Mouse (Mus musculus) embryonic fibroblast, embryonic 13.5 days (primary cell): ENCODE results near the gene Edaradd. TPM values are rescaled to one million over a fixed set of nuclear protein-coding genes. Genes with fewer than 3 reads are reported as not detected.
A peak's percentile ranks its signal among the peaks of the same experiment; 100 is the strongest.
"Not testable (repeated sequence)": the region's sequence is repeated elsewhere in the genome, so short reads cannot be mapped to it uniquely, and the experiment has no call there.

Source experiments
- H3K27ac ChIP-seq: 2 replicates; pipeline ENCODE4 v1.5.1; 2012; ENCODE audit warnings: low read length, control low read depth, inconsistent platforms; ENCODE audit not compliant: insufficient read depth
- H3K4me1 ChIP-seq: 2 replicates; pipeline ENCODE4 v1.6.1; 2011; ENCODE audit warnings: low read length; ENCODE audit not compliant: control insufficient read depth, insufficient read depth
- H3K4me3 ChIP-seq: 2 replicates; pipeline ENCODE4 v1.5.1; 2011; ENCODE audit warnings: mild to moderate bottlenecking, control low read depth, low read length; ENCODE audit not compliant: insufficient read depth
- CTCF ChIP-seq: IDR thresholded peaks from 2 replicates; pipeline ENCODE4 v1.5.1; 2011; ENCODE audit warnings: mild to moderate bottlenecking, control low read depth, low read length, moderate library complexity, borderline replicate concordance; ENCODE audit not compliant: insufficient read depth
- POLR2A ChIP-seq: IDR thresholded peaks from 2 replicates; pipeline ENCODE4 v1.6.1; 2011; ENCODE audit warnings: low read depth, mild to moderate bottlenecking, control low read depth, low read length, moderate library complexity
- polyA plus RNA-seq: library from polyadenylated mRNA; stranded (reverse); fragments of >200 nt; gene quantifications from 2 replicates; pipeline ENCODE4 v1.2.4, GENCODE M21; 2011; ENCODE audit warnings: low read depth; ENCODE audit not compliant: missing spikeins, insufficient read length

The Edaradd gene
- polyA plus RNA-seq, 1 experiment, result not detected

DNA sequence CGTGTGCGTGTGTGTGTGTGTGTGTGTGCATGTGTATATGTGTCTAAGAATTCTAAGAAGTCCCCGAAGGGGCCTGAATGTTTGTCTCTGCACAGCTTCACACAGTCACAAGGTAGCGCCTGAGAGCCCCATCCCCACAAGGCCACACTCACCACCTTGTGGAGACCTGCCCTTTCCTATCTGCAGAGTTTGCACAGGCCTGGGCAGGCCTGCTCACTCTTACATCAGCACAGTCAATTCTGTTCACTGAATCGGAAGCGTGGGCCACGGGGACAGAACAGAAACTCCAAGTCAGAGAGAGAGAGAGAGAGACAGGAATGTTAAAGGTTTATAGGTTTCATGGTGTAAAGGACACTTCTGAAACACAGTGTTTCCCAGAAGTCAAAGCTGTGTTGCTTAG, 34.6 kb downstream of the Edaradd start:
- H3K4me3 ChIP-seq, result no peak overlapping the region
- no peaks in the 10 kb centered on the region for H3K4me1 ChIP-seq
- no peak overlapping the region for H3K27ac ChIP-seq
- TF ChIP-seq POLR2A, result no peak
- no peak for TF ChIP-seq CTCF

DNA sequence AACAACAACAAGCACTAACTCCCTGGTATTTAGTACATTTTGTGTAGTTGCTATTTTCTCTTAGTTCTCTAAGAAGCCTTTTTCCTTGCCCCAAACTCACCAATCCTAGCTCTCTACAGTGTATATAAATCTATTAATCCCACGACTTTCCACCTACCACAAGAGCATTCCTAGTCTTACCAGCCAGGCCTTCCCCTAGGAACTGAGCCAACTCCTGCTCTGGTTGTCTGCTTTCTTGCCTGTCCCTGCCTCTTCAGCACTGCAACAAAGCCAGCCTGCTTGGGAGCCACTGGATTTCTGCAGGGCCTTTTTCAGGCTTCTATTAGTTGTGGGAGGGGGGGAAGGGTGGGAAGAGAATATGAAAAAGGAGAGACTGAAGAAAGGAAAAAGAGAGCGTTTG, 35.0 kb downstream of the Edaradd start:
- TF ChIP-seq CTCF, result no peak
- no peak for TF ChIP-seq POLR2A
- Histone ChIP-seq H3K27ac (no peak overlapping the region), H3K4me3 (no peak overlapping the region), H3K4me1 (no peaks in the 10 kb centered on the region)

DNA sequence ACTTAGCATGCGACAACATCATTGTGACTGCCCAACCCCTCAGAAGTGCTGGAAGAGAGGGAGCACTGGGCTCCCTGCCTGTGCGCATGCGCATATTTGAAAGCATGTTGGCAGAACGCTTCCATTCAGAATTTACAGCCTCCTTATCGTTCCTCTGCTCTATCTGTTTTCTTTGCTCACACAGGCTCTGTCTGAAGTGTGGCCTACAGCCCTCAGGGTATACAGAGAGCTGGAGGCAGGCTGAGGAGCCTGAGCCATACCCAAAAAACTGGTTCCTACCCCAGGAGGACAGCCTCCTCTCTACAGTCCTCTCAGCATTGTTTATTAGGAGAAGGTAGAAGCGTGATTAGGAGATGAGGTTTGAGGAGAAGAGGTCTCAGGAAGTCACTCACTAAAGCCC, 40.4 kb downstream of the Edaradd start:
- Histone ChIP-seq H3K4me1 (no peaks in the 10 kb centered on the region), H3K4me3 (no peak overlapping the region), H3K27ac (no peak overlapping the region)
- TF ChIP-seq CTCF (no peak), POLR2A (no peak)

DNA sequence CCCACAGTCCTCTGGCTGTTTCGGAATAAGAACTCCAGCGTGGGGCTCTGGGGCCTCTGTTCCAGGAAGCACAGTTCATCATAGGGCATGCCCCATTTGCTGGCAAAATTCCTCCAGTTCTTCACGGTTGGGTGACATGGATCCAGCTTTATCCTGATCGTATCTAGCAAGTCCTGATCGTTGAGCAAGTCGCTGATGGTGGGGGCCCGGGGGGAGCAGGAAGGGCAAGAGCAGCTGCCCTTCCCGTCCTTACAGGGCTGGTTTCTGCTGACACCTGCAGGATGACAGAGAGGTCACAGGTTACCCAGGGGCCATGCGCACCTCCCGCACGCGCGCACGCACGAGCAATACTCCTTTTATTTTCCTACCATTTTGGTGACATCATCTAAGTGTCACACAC, 41.9 kb downstream of the Edaradd start:
- no peak overlapping the region for H3K4me3 ChIP-seq

DNA sequence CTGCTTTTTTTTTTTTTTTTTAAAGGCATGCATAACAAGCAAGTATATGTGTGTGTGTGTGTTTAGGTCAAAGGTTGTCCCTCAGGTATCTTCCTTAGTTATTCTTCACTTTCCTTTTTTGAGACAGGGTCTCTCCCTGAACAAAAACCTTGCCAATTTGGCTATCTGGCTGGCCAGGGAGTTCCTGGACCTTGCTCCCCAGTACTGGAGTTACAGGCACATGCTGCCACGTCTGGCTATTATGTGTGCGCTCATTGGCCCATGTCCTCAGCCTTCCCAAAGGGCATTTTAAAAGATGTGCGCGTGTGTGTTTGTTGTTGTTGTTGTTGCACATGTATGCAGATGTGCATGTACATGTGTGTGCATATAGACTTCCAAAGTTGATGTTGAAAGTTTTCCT, 43.4 kb downstream of the Edaradd start:
- TF ChIP-seq POLR2A (no peak), CTCF (no peak)
- Histone ChIP-seq H3K4me1 (no peaks in the 10 kb centered on the region), H3K4me3 (no peak overlapping the region)

More for the DNA sequence above, 41.9 kb downstream of the Edaradd start:
- TF ChIP-seq CTCF (no peak), POLR2A (no peak)
- Histone ChIP-seq H3K4me1 (no peaks in the 10 kb centered on the region), H3K27ac (no peak overlapping the region)

DNA sequence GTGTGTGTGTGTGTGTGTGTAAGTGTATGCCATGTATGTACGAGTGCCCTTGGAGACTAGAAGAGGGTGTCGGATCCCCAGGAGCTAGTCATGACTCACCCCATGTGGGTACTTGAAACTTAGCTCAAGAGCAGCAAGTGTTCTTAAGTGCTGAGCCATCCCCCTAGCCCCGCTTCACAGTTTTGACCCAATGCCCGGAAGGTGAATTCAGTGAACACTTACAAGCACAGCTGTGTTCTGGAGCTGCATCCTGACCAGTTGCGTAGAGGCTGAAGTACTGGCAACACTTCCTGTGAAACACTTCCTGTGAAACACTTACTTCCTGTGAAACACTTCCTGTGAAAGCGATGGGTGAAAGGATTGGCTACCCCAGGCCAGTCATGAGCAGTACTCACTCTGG, 45.0 kb downstream of the Edaradd start:
- no peak for TF ChIP-seq CTCF
- no peak for TF ChIP-seq POLR2A
- H3K27ac ChIP-seq, result no peak overlapping the region
- H3K4me3 ChIP-seq, result no peak overlapping the region
- no peaks in the 10 kb centered on the region for H3K4me1 ChIP-seq

More for the DNA sequence above, 43.4 kb downstream of the Edaradd start:
- H3K27ac ChIP-seq, result no peak overlapping the region

DNA sequence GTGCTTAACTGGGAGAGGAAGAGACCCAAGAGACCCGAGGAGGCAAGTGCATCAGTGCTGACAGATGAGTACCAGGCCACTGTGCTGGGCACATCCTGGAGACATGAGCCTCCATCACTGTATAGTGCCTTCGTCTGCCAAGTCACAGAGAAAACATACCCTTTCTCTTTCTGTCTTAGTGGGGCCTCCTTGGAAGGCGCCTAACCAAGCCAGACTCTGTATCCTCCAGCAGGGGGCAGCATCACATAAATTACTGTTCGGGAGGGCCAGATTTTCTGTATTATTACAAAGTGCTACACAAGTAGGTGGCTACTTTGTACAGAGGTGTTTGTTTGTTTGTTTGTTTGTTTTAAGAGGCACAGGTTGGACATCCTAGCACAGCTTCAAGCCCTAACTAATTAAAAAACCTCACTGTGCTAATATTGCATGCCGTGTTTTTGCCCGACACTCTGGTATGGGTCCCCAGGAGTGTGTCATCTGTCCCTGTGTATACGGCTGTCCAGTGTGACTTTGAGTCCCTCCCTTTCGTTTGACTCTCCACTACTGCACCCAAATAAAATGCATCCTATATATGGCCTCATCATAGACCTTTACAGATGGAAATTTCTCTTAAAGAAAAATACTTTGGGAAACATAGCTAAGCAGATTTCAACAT, 46.4 kb downstream of the Edaradd start:
- Histone ChIP-seq H3K4me1 (no peaks in the 10 kb centered on the region), H3K27ac (no peak overlapping the region), H3K4me3 (no peak overlapping the region)
- TF ChIP-seq CTCF (0 out of 2 replicates have a peak, but pooled peaks have one; percentile 0), POLR2A (no peak)

DNA sequence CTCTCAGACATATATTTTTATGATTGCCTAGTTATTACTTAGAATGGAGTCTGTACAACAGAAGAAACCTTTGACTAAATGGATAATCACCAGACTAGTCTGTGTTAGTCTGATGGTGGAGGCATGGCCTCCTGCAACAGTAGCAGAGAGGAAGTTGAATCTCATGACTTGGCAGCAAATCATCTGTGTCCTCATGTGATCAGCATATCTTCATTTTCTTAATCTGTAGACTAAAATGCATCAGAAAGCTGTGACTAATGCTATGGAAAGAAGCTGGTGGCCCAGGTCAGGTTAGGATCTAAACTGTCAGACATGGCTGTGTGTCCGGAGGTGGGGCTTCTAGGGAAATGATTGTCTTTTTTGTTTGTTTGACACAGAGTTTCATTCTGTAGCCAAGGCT, 51.8 kb downstream of the Edaradd start:
- H3K4me1 ChIP-seq, result no peaks in the 10 kb centered on the region
- H3K4me3 ChIP-seq, result no peak overlapping the region
- no peak overlapping the region for H3K27ac ChIP-seq
- TF ChIP-seq POLR2A (no peak), CTCF (no peak)

DNA sequence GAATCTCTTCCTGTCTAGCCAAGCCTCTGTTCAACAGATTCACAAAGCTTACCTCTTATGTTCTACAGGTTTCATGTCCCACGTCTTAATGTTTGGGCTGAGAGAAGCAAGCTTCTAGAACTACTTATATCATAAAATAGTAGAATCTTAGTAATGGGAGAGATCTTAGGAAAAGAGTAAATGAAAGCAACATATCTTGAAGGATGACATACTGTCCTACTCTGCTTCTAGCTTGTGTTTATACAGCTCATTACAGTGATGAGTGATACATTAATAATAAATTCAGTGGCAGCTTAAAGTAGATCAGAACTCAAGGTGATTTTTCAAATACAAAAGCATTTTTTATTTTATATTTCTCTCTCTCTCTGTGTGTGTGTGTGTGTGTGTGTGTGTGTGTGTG, 55.4 kb downstream of the Edaradd start, which contains the start of gene Lgals8:
Gene Lgals8, minus strand, starts transcription at position 101 of the 400 bp plus-strand sequence.
- H3K27ac ChIP-seq, result no peak within 1 kb of the TSS
- no peaks in the 10 kb centered on the region for H3K4me1 ChIP-seq
- H3K4me3 ChIP-seq, result no peak within 1 kb of the TSS
- no peak for TF ChIP-seq CTCF

DNA sequence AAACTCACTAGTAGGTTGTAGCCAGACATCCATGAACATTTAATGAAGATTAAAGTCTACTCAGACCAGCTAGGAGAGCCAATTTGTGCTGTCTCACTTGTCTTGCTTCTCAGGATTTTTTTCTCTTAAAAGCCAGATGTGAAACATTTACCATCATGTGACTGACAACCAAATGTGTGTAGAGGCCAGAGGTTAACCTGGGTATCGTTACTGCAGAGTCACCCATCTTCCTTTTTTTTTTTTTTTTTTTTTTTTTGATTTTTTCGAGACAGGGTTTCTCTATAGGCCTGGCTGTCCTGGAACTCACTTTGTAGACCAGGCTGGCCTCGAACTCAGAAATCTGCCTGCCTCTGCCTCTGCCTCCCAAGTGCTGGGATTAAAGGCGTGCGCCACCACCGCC, 56.1 kb downstream of the Edaradd start:
- H3K4me3 ChIP-seq, H3K27ac ChIP-seq, H3K4me1 ChIP-seq: not testable (repeated sequence)

DNA sequence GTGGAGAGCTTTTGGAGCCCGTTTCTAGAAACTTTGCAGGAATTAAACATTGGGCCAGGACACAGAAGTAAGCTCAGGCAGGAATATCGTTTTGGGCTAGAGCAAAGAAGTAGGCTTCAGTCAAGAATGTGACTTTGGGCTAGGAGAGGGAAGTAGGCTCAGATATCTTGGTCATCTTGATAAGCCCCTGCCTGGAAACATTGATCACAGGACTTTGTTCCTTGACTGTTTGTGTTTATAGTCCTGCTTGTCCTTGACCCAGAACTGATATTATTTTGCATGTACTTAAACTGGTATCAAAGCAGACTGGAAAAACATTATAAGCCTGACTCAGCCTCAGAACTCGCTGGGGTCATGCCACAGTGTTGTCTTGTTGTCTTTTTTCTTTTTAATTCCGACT, 57.6 kb downstream of the Edaradd start:
- Histone ChIP-seq H3K4me1 (no peaks in the 10 kb centered on the region), H3K27ac (no peak overlapping the region), H3K4me3 (no peak overlapping the region)
- TF ChIP-seq CTCF (no peak), POLR2A (no peak)
